Mouse (Mus musculus) thymus, postnatal 14 days (tissue): Measurements from ENCODE around the gene Cchcr1.

Experiments
- DNase-seq: peaks from one replicate; pipeline ENCODE4 v3.0.0; 2021

Cchcr1 gene

GRCm38 (mm10) chr17:35515911-35516640 is 824 bp upstream of the Cchcr1 start:
- DNase-seq = peak; percentile 60

GRCm38 (mm10) chr17:35517526-35517925 is 626 bp downstream of the Cchcr1 start:
- no peak for DNase-seq

GRCm38 (mm10) chr17:35524354-35524753 is 7.5 kb downstream of the Cchcr1 start:
- DNase-seq = no peak

- peak; percentile 64 for DNase-seq
These were observed 9.7 kb downstream of the Cchcr1 start for GRCm38 (mm10) chr17:35526644-35527043.

- no peak for DNase-seq
These were observed 15.5 kb downstream of the Cchcr1 start for GRCm38 (mm10) chr17:35532360-35532759.

- no peak for DNase-seq
These were observed 16.0 kb downstream of the Cchcr1 start, which contains the start of gene Psors1c2 for GRCm38 (mm10) chr17:35532901-35533300. Psors1c2 (plus strand) TSS chr17:35533201.

GRCm38 (mm10) chr17:35534343-35534742 is 17.4 kb downstream of the Cchcr1 start:
- peak; percentile 81 for DNase-seq

- DNase-seq = no peak
These were observed 20.5 kb downstream of the Cchcr1 start for GRCm38 (mm10) chr17:35537421-35537820.

- DNase-seq = no peak
These were observed 21.6 kb downstream of the Cchcr1 start for GRCm38 (mm10) chr17:35538476-35538875.

- no peak for DNase-seq
These were observed 22.6 kb downstream of the Cchcr1 start for GRCm38 (mm10) chr17:35539540-35539939.

GRCm38 (mm10) chr17:35542761-35543411 is 26.0 kb downstream of the Cchcr1 start:
- no peak for DNase-seq

- DNase-seq = no peak
These were observed 26.5 kb downstream of the Cchcr1 start for GRCm38 (mm10) chr17:35543412-35543861.

- DNase-seq = no peak
These were observed 27.1 kb downstream of the Cchcr1 start for GRCm38 (mm10) chr17:35544001-35544400.

- peak; percentile 54 for DNase-seq
These were observed 27.8 kb downstream of the Cchcr1 start for GRCm38 (mm10) chr17:35544680-35545079.

- no peak for DNase-seq
These were observed 30.6 kb downstream of the Cchcr1 start for GRCm38 (mm10) chr17:35547465-35547864.

- DNase-seq = no peak
These were observed 31.7 kb downstream of the Cchcr1 start for GRCm38 (mm10) chr17:35548636-35549035.

GRCm38 (mm10) chr17:35549437-35550142 is 32.7 kb downstream of the Cchcr1 start:
- no peak for DNase-seq

- no peak for DNase-seq
These were observed 33.2 kb downstream of the Cchcr1 start for GRCm38 (mm10) chr17:35550143-35550494.

- DNase-seq = no peak
These were observed 34.0 kb downstream of the Cchcr1 start for GRCm38 (mm10) chr17:35550871-35551270.

GRCm38 (mm10) chr17:35551881-35552414 is 35.0 kb downstream of the Cchcr1 start, which contains the start of gene Cdsn:
Cdsn (plus strand) TSS chr17:35552128.
- DNase-seq = no peak

- no peak for DNase-seq
These were observed 37.4 kb downstream of the Cchcr1 start for GRCm38 (mm10) chr17:35554321-35554720.

- no peak for DNase-seq
These were observed 38.0 kb downstream of the Cchcr1 start for GRCm38 (mm10) chr17:35554761-35555397.
